Mouse (Mus musculus) lung, postnatal 36 days (tissue): ENCODE measurements at regions not wholly inside any gene's neighbourhood (a gene's known extent, or its start where the extent isn't known, plus 50 kb on each side); places are given as distances from the start of the nearest gene placed in this dataset.
A peak's percentile ranks its signal among the peaks of the same experiment; 100 is the strongest.

Experiments
- DNase-seq: peaks from one replicate; pipeline ENCODE4 v3.0.0; 2022; ENCODE audit warnings: mixed read lengths

- no peak for DNase-seq
Observed at GRCm38 (mm10) chr2:75461421-75461991, 197.6 kb upstream of the Hnrnpa3 start.

GRCm38 (mm10) chr2:75462030-75462671 lies 196.9 kb upstream of the Hnrnpa3 start:
- no peak for DNase-seq

- DNase-seq = peak; percentile 11
Observed at GRCm38 (mm10) chr2:75463091-75463490, 196.0 kb upstream of the Hnrnpa3 start.

- DNase-seq = no peak
Observed at GRCm38 (mm10) chr2:75464429-75464828, 194.6 kb upstream of the Hnrnpa3 start.

GRCm38 (mm10) chr2:75468851-75469250 lies 190.2 kb upstream of the Hnrnpa3 start:
- no peak for DNase-seq

GRCm38 (mm10) chr2:75469958-75470687 lies 188.9 kb upstream of the Hnrnpa3 start:
- DNase-seq = peak; percentile 63

GRCm38 (mm10) chr2:75470688-75471054 lies 188.4 kb upstream of the Hnrnpa3 start:
- no peak for DNase-seq

GRCm38 (mm10) chr2:75472489-75472888 lies 186.6 kb upstream of the Hnrnpa3 start:
- DNase-seq = no peak

- DNase-seq = no peak
Observed at GRCm38 (mm10) chr2:75474509-75474908, 184.6 kb upstream of the Hnrnpa3 start.

GRCm38 (mm10) chr2:75476350-75476749 lies 182.7 kb upstream of the Hnrnpa3 start:
- DNase-seq = no peak

- no peak for DNase-seq
Observed at GRCm38 (mm10) chr2:75477076-75477475, 182.0 kb upstream of the Hnrnpa3 start.

- DNase-seq = no peak
Observed at GRCm38 (mm10) chr2:75479546-75479945, 179.5 kb upstream of the Hnrnpa3 start.

GRCm38 (mm10) chr2:75481863-75482262 lies 177.2 kb upstream of the Hnrnpa3 start:
- no peak for DNase-seq

- no peak for DNase-seq
Observed at GRCm38 (mm10) chr2:75482484-75482883, 176.6 kb upstream of the Hnrnpa3 start.

GRCm38 (mm10) chr2:75484951-75485350 lies 174.1 kb upstream of the Hnrnpa3 start:
- no peak for DNase-seq

- no peak for DNase-seq
Observed at GRCm38 (mm10) chr2:75491150-75491549, 167.9 kb upstream of the Hnrnpa3 start.

- DNase-seq = peak; percentile 16
Observed at GRCm38 (mm10) chr2:75491789-75492500, 167.1 kb upstream of the Hnrnpa3 start.

- peak; percentile 55 for DNase-seq
Observed at GRCm38 (mm10) chr2:75492501-75492898, 166.6 kb upstream of the Hnrnpa3 start.

- DNase-seq = peak; percentile 34
Observed at GRCm38 (mm10) chr2:75496606-75497240, 162.3 kb upstream of the Hnrnpa3 start.

- DNase-seq = no peak
Observed at GRCm38 (mm10) chr2:75510223-75510622, 148.8 kb upstream of the Hnrnpa3 start.

GRCm38 (mm10) chr2:75512422-75513170 lies 146.5 kb upstream of the Hnrnpa3 start:
- no peak for DNase-seq

- no peak for DNase-seq
Observed at GRCm38 (mm10) chr2:75514171-75514570, 144.9 kb upstream of the Hnrnpa3 start.
